Comparison of ENCODE assay signal across 8 mouse cellular contexts in genomic region chr4:107313690-107314478, GRCm38 (mm10). TPM values are rescaled to one million over a fixed set of nuclear protein-coding genes. Genes with fewer than 3 reads are reported as not detected.
A peak's percentile ranks its signal among the peaks of the same experiment; 100 is the strongest.
DNase-seq lines count a peak whose midpoint lies in the region; ATAC-seq lines count a peak whose summit lies in the region.

Gene Yipf1 (plus strand): TSS chr4:107314363.

- H3K4me2 ChIP-seq in heart, embryonic 14.5 days (ENCODE audit: low read length) = peak within 1 kb of the TSS; percentile 80
- H3K4me2 ChIP-seq in liver, embryonic 13.5 days = peak within 1 kb of the TSS; percentile 80
- H3K4me2 ChIP-seq in stomach, embryonic 16.5 days (ENCODE audit: low read depth, low read length) = peak within 1 kb of the TSS; percentile 84

- H3K9ac ChIP-seq in heart, embryonic 14.5 days (ENCODE audit: low read length) = peak within 1 kb of the TSS; percentile 74
- peak within 1 kb of the TSS; percentile 76 for H3K9ac ChIP-seq in liver, embryonic 13.5 days
- H3K9ac ChIP-seq in stomach, embryonic 16.5 days (ENCODE audit: low read length) = peak within 1 kb of the TSS; percentile 72

- no peaks in the 10 kb centered on the region for H3K27me3 ChIP-seq in heart, embryonic 14.5 days (ENCODE audit: control insufficient read depth, insufficient read depth, low read length)
- no peaks in the 10 kb centered on the region for H3K27me3 ChIP-seq in liver, embryonic 13.5 days
- no peaks in the 10 kb centered on the region for H3K27me3 ChIP-seq in stomach, embryonic 16.5 days (ENCODE audit: control insufficient read depth, insufficient read depth, low read length)

- H3K27ac ChIP-seq in brown adipose tissue, adult 24 weeks (replicated peaks; ENCODE audit: low read depth, low read length) = 0 out of 2 replicates have a peak within 1 kb of the TSS, but pooled peaks have one; percentile 2
- H3K27ac ChIP-seq in heart, embryonic 14.5 days (replicated peaks in 1 of 2; ENCODE audit: control insufficient read depth in 1 of 2, insufficient read depth in 1 of 2, low read depth in 2 of 2, low read length in 2 of 2) = peak within 1 kb of the TSS; percentile 17 to 31
- peak within 1 kb of the TSS; percentile 65 for H3K27ac ChIP-seq in liver, embryonic 13.5 days
- H3K27ac ChIP-seq in stomach, embryonic 16.5 days (ENCODE audit: low read length) = peak within 1 kb of the TSS; percentile 57; the same call in 1 of the 2 replicates

- ATAC-seq in heart, embryonic 14.5 days (ENCODE audit: insufficient number of reproducible peaks, insufficient read depth, low FRiP score, low read depth) = peak; percentile 84
- peak; percentile 96 for ATAC-seq in liver, embryonic 13.5 days (ENCODE audit: low read depth)
- peak; percentile 94 for ATAC-seq in stomach, embryonic 16.5 days (ENCODE audit: insufficient read depth, low FRiP score)

- peaks cover 5% of the 10 kb centered on the region for H3K4me1 ChIP-seq in brown adipose tissue, adult 24 weeks (ENCODE audit: control insufficient read depth, insufficient read depth, insufficient read length, low read length)
- peaks cover 3 to 5% of the 10 kb centered on the region in 2 experiments; a peak in 3 of 4 replicates for H3K4me1 ChIP-seq in heart, embryonic 14.5 days (ENCODE audit: control insufficient read depth in 2 of 2, insufficient read depth in 2 of 2, low read length in 2 of 2)
- peaks cover 24% of the 10 kb centered on the region for H3K4me1 ChIP-seq in liver, embryonic 13.5 days (replicated peaks)
- H3K4me1 ChIP-seq in stomach, embryonic 16.5 days (ENCODE audit: control insufficient read depth, insufficient read depth, low read length) = peaks cover 7% of the 10 kb centered on the region; the same call in 1 of the 2 replicates

- H3K9me3 ChIP-seq in heart, embryonic 14.5 days (ENCODE audit: control insufficient read depth, low read length) = no peaks in the 10 kb centered on the region
- no peaks in the 10 kb centered on the region for H3K9me3 ChIP-seq in liver, embryonic 13.5 days (replicated peaks)
- no peaks in the 10 kb centered on the region for H3K9me3 ChIP-seq in stomach, embryonic 16.5 days (replicated peaks; ENCODE audit: control insufficient read depth, low read length)

- H3K4me3 ChIP-seq in brown adipose tissue, adult 24 weeks (ENCODE audit: insufficient read depth, low read depth, low read length) = peak within 1 kb of the TSS; percentile 79
- H3K4me3 ChIP-seq in heart, embryonic 14.5 days (ENCODE audit: control insufficient read depth in 1 of 2, insufficient read depth in 1 of 2, low read depth in 1 of 2, low read length in 2 of 2) = peak within 1 kb of the TSS; percentile 60 to 76
- peak within 1 kb of the TSS; percentile 82 for H3K4me3 ChIP-seq in liver, embryonic 13.5 days (replicated peaks)
- peak within 1 kb of the TSS; percentile 74 for H3K4me3 ChIP-seq in stomach, embryonic 16.5 days (replicated peaks; ENCODE audit: low read length)

- 1% methylated on average over 29 of the region's 29 CpGs for WGBS in heart, embryonic 14.5 days
- 2% methylated on average over 29 of the region's 29 CpGs for WGBS in liver, embryonic 13.5 days (ENCODE audit: insufficient replicate concordance)
- under 1% methylated on average over 29 of the region's 29 CpGs for WGBS in stomach, embryonic 16.5 days

- peaks cover 26% of the 10 kb centered on the region; the same call in 1 of the 2 replicates for H3K36me3 ChIP-seq in heart, embryonic 14.5 days (ENCODE audit: control insufficient read depth, insufficient read depth, low read length)
- H3K36me3 ChIP-seq in liver, embryonic 13.5 days = peaks cover 10% of the 10 kb centered on the region
- H3K36me3 ChIP-seq in stomach, embryonic 16.5 days (ENCODE audit: control insufficient read depth, insufficient read depth, low read length) = no peaks in the 10 kb centered on the region

- DNase-seq in CD4-positive, CD25-positive, alpha-beta regulatory T cell, adult 2 months (ENCODE audit: low read depth, low spot score) = peak; percentile 90
- DNase-seq in fibroblast of lung, adult 2 months (ENCODE audit: low read depth) = peak; percentile 76
- peak; percentile 94 for DNase-seq in kidney, postnatal 14 days
- peak; percentile 87 for DNase-seq in liver, embryonic 13.5 days
- DNase-seq in neural tube, embryonic 10.5 days (ENCODE audit: extremely low spot score, low spot score) = peak; percentile 84

RNA-seq across cellular contexts. Expression of gene Yipf1, which starts in this region (rescaled TPM):
- polyA plus RNA-seq in brown adipose tissue, adult 24 weeks (2012; ENCODE audit: insufficient read depth, insufficient read length, missing spikeins) = 43.6 and 53.2 TPM in 2 replicates
- 43.4 and 49.7 TPM in 2 replicates for polyA plus RNA-seq in heart, embryonic 14.5 days (2014; fragmentation: Nextera tagmentation; extraction: Ambion mirVana)
- 28.1 and 28.7 TPM in 2 replicates for polyA plus RNA-seq in liver, embryonic 13.5 days (2015; fragmentation: Nextera tagmentation; extraction: Ambion mirVana)
- 58.6 and 58.9 TPM in 2 replicates for polyA plus RNA-seq in stomach, embryonic 16.5 days (2015; fragmentation: Nextera tagmentation; extraction: Ambion mirVana)

Comparison
In these comparisons a context has a peak if more than half of its experiments do, and no peak if none do; other contexts are left out.
1. Peak in every context shown above with its lines: DNase-seq, ATAC-seq, H3K4me3 ChIP-seq and H3K27ac ChIP-seq.
2. H3K27ac ChIP-seq: peak in every context shown above with its lines; median percentile 65 in liver, embryonic 13.5 days; 57 in stomach, embryonic 16.5 days; 24 in heart, embryonic 14.5 days; 2 in brown adipose tissue, adult 24 weeks.